Mouse (Mus musculus): ENCODE measurements around the gene Gm45062.

DNA sequence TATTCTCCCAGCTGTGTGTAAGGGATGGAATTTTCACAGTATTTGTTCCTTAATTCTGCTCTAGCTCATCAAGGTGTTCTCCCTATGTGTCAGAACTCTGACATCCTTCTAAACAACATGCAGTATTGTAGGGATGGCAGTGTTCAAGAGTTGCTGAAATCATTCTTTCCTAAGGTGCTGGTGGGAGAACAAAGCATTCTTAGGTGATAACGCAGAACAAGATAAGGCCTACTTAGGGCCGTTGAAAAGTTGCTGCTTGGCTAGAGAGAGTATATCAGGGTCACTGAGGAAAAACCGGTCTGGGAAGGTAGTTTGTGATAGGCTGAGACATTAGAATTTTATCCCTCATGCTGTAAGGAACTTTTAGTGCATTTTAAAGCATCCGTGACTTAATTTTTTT lies 17.2 kb downstream of the Gm45062 start:
- TF ChIP-seq POLR2A (IDR thresholded peaks at IDR 0.05; ENCODE audit: insufficient read depth, low read depth, low read length) (no peak), CTCF (IDR thresholded peaks at IDR 0.05; ENCODE audit: insufficient read depth, low read depth, low read length) (no peak)
